Mouse (Mus musculus): ENCODE results near the gene Rfc2.

DNA sequence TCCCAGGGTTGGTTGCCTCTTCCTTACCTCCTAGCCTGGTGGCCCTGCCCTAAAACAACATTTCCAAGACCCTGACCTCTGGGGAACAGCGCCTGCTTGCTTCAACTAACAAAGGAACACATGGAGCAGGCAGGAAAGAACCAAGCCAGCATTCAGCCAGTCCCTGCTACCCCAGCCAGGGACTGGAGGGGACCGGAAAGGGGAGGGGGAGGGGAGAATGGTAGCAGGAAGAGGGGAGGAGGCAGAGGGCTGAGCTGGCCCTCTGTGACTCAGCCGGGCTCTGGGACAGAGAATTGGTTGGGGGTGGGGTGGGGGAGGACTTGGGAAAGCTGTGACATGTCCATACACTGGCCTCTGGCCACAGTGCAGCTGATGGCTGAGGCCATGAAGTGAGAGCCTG, 41.3 kb upstream of the Rfc2 start:
- TF ChIP-seq CTCF (IDR thresholded peaks at IDR 0.05 in 2 of 3, conservative IDR thresholded peaks at IDR 0.05 in 1 of 3; ENCODE audit: control insufficient read depth in 1 of 3, insufficient read depth in 1 of 3, low read depth in 2 of 3, low read length in 3 of 3, poor library complexity in 1 of 3, severe bottlenecking in 1 of 3) (no peak), POLR2A (IDR thresholded peaks at IDR 0.05; ENCODE audit: control insufficient read depth in 1 of 2, insufficient read depth in 1 of 2, low read depth in 1 of 2, low read length in 2 of 2, poor library complexity in 1 of 2) (no peak), MAZ (IDR thresholded peaks at IDR 0.05; ENCODE audit: low read depth, low read length) (no peak), MAFK (IDR thresholded peaks at IDR 0.05; ENCODE audit: borderline replicate concordance, low read depth, low read length) (no peak), MYB (IDR thresholded peaks at IDR 0.05; ENCODE audit: low read depth, low read length) (no peak), NRF1 (IDR thresholded peaks at IDR 0.05; ENCODE audit: insufficient read depth, low read depth, low read length, poor library complexity, severe bottlenecking) (no peak), SMC3 (IDR thresholded peaks at IDR 0.05; ENCODE audit: low read depth, low read length) (no peak), MYC (IDR thresholded peaks at IDR 0.05; ENCODE audit: low read depth, low read length) (no peak), CHD2 (IDR thresholded peaks at IDR 0.05; ENCODE audit: low read length) (no peak), SIN3A (IDR thresholded peaks at IDR 0.05; ENCODE audit: low read length) (no peak), RCOR1 (IDR thresholded peaks at IDR 0.05; ENCODE audit: low read depth, low read length) (no peak), EP300 (IDR thresholded peaks at IDR 0.05; ENCODE audit: low read depth in 1 of 2, low read length in 2 of 2) (no peak), MXI1 (IDR thresholded peaks at IDR 0.05; ENCODE audit: low read depth, low read length) (no peak)

Data from MEL (cell line).